Mouse (Mus musculus): Measurements from ENCODE around the gene Inpp5d. TPM values are rescaled to one million over a fixed set of nuclear protein-coding genes. Genes with fewer than 3 reads are reported as not detected.
A peak's percentile ranks its signal among the peaks of the same experiment; 100 is the strongest.

Inpp5d gene
- polyA plus RNA-seq, 1 experiment from 2014 or later, result 3.2 TPM

DNA sequence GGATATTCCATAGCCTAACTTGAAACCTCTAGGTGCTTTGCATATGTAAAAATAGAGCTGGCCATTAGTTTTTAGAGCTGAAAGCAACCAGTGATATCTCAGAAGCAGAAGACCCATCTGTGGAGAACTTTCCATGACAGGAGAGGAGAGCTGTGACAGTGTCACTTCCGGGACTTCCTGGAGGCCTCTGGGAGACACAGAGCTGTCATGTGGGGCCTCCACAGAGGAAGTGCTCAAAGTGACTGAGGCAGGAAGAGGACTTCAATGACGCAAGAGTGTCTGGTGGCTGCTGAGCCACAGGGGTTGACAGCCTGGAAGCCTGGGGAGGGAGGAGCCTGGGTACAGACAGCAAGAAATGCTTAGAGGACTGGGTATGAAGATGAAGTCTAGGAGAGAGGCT is 6.2 kb downstream of the Inpp5d start:
- WGBS, result 82% methylated on average over 2 of the region's 2 CpGs
- Histone ChIP-seq H3K4me3 (no peak overlapping the region), H3K36me3 (ENCODE audit: poor library complexity, severe bottlenecking) (no peaks in the 10 kb centered on the region), H3K4me2 (no peak overlapping the region), H3K9ac (no peak overlapping the region), H3K27ac (no peak overlapping the region), H3K27me3 (no peaks in the 10 kb centered on the region), H3K9me3 (replicated peaks) (no peaks in the 10 kb centered on the region), H3K4me1 (no peaks in the 10 kb centered on the region)
- no peak for ATAC-seq

DNA sequence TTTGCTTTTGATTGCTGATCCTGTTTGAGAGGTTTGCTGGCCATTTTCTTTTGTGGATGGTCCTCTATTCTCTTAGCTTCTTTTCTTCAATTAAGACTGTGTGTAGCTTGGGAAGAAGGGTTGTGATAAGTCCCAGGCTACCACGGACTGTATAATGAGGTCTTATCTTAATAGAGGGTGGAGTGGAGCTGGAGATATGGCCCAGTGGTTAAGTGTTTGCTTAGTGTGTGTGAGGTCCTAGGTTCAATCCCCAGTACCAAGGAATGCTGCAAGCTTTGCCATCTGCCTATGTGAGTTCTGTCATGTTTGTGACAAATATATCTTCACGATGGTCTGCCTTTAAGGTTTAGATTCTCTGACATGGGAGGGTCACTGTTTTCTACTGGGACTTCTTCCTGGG is 8.0 kb downstream of the Inpp5d start:
- Histone ChIP-seq H3K27ac (no peak overlapping the region), H3K36me3 (ENCODE audit: poor library complexity, severe bottlenecking) (no peaks in the 10 kb centered on the region), H3K9me3 (replicated peaks) (no peaks in the 10 kb centered on the region), H3K4me2 (no peak overlapping the region), H3K4me3 (no peak overlapping the region), H3K4me1 (no peaks in the 10 kb centered on the region), H3K27me3 (no peaks in the 10 kb centered on the region), H3K9ac (no peak overlapping the region)
- 80% methylated on average over 2 of the region's 2 CpGs for WGBS
- ATAC-seq, result no peak

DNA sequence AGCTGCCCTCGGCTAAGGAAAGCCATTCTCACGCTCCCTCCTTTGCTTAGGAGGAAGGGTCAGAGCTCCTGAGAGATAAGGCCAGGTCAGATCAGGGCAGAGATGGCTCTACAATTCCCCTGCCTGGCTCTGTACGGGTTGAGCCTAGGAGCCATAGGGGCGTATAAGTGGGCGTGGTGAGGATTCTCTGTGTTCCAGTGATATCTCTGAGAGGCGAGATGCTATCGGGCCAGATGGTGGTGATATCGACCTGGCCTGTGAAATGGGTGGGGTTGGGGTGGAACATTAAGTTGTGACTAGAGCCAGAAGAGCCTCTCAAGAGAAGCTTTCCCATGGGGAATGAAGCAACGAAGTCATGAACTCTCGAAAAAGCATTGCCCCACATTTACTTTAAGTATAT is 11.5 kb downstream of the Inpp5d start:
- H3K27me3 ChIP-seq, result no peaks in the 10 kb centered on the region
- H3K4me3 ChIP-seq, result no peak overlapping the region
- H3K4me2 ChIP-seq, result no peak overlapping the region
- H3K9ac ChIP-seq, result no peak overlapping the region
- 91% methylated on average over 10 of the region's 10 CpGs for WGBS
- ATAC-seq, result no peak
- no peak overlapping the region for H3K27ac ChIP-seq
- no peaks in the 10 kb centered on the region for H3K4me1 ChIP-seq
- H3K9me3 ChIP-seq (replicated peaks), result no peaks in the 10 kb centered on the region
- no peaks in the 10 kb centered on the region for H3K36me3 ChIP-seq (ENCODE audit: poor library complexity, severe bottlenecking)

DNA sequence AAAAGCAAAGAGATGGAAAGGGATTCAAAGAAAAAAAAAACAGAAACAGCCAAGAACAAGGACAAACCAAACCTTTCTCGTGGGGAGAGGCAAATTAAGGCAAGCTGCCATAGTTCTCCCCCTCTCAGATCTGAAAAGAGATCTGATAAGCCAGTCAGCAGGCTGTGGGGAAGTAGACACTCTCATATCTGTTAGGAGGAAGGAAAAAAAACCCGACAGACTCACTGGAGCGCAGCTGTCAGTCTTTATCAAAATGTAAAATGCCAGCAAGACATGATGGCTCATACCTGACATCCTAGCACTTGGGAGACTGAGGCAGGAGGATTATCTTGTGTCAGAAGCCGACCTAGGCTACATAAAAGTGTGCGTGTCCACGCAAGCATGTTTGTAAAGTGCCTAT is 12.1 kb downstream of the Inpp5d start:
- Histone ChIP-seq H3K4me2 (no peak overlapping the region), H3K9ac (no peak overlapping the region), H3K27ac (no peak overlapping the region), H3K4me3 (no peak overlapping the region), H3K27me3 (no peaks in the 10 kb centered on the region), H3K9me3 (replicated peaks) (no peaks in the 10 kb centered on the region), H3K36me3 (ENCODE audit: poor library complexity, severe bottlenecking) (no peaks in the 10 kb centered on the region), H3K4me1 (no peaks in the 10 kb centered on the region)
- 75% methylated on average over 6 of the region's 6 CpGs for WGBS
- ATAC-seq, result no peak

DNA sequence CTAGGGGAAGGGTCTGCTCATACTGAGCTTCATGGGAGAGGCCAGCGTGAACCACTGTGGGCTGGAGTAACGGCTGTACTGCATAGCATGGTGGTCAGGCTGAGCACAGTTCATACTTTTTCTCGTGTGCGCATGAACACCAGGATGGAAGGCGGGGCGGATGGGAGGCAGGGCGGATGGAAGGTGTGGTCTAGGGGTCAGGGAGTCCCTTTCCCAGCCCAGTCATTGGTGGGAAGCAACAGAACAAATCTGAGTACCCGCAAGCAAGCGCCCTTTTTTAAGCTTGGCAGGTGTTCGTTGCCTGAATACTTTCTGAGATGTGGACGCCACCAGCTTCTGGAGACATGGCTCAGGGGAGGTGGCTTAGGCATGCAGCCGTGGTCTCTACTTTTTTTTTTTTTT is 16.6 kb downstream of the Inpp5d start:
- ATAC-seq, result no peak
- H3K27me3 ChIP-seq, result no peaks in the 10 kb centered on the region
- no peak overlapping the region for H3K4me2 ChIP-seq
- no peaks in the 10 kb centered on the region for H3K9me3 ChIP-seq (replicated peaks)
- no peaks in the 10 kb centered on the region for H3K36me3 ChIP-seq (ENCODE audit: poor library complexity, severe bottlenecking)
- H3K4me3 ChIP-seq, result no peak overlapping the region
- H3K4me1 ChIP-seq, result no peaks in the 10 kb centered on the region
- 91% methylated on average over 12 of the region's 12 CpGs for WGBS
- no peak overlapping the region for H3K9ac ChIP-seq
- no peak overlapping the region for H3K27ac ChIP-seq

DNA sequence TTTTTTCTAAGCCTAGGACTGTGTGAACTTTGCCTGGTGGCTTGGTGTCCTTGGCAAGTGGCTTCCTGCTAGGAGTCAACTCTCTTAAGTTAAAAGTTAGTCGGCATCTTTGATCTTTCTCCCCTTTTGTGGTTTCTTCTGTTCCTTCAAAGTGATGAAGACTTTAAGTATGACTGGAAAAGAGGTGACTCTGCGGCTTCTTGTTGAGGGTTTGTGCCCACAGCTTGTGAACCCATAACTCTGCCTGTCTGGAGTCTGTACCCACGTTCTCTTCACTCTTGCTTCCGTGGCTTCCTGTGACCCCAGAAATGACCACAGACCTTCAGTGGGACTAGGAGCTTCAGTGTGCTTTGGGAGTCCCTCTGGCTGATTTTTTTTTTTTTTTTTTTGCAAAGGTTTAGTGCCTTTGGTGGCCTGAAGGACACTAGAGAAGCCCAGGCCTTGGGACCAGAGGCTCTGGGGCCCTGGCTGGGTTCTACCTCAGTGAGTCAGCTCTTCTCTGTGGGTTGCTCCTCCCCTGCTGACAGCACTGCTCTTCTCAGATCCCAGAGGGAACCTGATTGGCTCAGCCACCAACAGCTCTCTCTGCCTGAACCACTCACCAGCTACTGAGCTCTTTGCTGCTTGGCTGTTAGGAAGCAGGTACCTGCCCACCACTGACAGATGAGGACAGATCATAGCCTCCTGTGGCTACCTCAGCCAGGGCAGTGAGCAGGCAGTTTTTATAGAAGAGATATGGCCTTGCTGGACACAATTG is 17.2 kb downstream of the Inpp5d start:
- Histone ChIP-seq H3K9me3 (replicated peaks) (no peaks in the 10 kb centered on the region), H3K4me2 (no peak overlapping the region), H3K9ac (no peak overlapping the region), H3K4me1 (no peaks in the 10 kb centered on the region), H3K36me3 (ENCODE audit: poor library complexity, severe bottlenecking) (no peaks in the 10 kb centered on the region), H3K27me3 (no peaks in the 10 kb centered on the region), H3K27ac (no peak overlapping the region), H3K4me3 (no peak overlapping the region)
- ATAC-seq, result no peak
- WGBS, result 90% methylated on average over 4 of the region's 4 CpGs

DNA sequence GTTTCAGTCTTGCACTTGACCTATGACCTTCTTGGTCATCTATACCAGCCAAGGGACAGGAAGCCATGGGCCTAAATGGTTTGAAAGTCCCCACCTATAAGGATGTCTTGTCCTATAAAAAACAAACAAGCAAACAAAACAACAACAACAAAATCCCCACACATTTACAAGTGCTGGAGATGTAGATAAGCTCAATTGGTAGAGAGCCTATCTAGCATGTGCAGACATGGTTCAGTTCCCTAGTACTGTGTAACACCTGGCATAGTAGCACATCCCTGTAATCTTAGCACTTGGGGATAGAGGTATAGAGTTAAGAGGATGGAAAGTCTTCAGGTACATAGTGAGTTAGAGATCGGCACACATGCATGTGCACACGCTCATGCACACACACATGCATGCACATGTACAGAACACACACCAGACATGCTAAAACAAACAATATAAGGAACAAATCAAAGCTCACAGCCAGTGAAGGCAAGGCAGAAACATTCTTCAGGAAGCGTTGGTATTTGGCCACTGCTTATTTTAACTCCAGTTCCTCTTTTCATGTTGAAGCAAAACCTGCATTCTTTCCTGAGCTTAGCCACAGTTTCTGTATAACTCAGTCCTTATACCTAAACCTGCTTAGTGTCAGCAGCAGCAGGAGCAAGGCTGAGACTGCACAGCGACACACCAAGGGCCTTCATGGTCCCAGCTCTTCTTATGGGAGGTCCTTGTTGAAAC is 17.9 kb downstream of the Inpp5d start:
- H3K4me2 ChIP-seq, result no peak overlapping the region
- H3K36me3 ChIP-seq (ENCODE audit: poor library complexity, severe bottlenecking), result no peaks in the 10 kb centered on the region
- no peak overlapping the region for H3K9ac ChIP-seq
- H3K9me3 ChIP-seq (replicated peaks), result no peaks in the 10 kb centered on the region
- ATAC-seq, result no peak
- H3K4me3 ChIP-seq, result no peak overlapping the region
- no peaks in the 10 kb centered on the region for H3K4me1 ChIP-seq
- no peak overlapping the region for H3K27ac ChIP-seq
- no peaks in the 10 kb centered on the region for H3K27me3 ChIP-seq
- WGBS, result 92% methylated on average over 4 of the region's 4 CpGs

DNA sequence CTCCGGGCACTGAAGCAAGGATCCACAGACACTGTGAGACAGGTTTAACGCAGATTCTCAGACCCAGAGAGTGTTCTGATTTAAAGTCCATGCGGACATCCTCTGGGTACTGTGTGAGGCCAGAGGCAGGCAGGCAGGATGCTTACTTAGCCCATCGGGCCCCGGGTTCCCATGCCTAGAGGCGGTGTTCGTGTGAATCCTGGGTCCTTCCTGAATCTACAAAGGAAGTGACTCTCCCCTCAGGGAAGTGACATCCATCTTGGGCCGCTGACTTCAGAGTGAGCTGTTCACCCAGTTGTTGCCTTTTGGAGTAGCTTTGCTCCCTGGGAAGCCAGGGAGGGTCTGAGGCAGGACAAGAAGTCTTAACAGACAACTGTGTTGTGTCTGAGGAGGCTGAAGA is 19.6 kb downstream of the Inpp5d start:
- Histone ChIP-seq H3K27me3 (no peaks in the 10 kb centered on the region), H3K4me1 (no peaks in the 10 kb centered on the region), H3K9ac (no peak overlapping the region), H3K4me3 (no peak overlapping the region), H3K36me3 (ENCODE audit: poor library complexity, severe bottlenecking) (no peaks in the 10 kb centered on the region), H3K4me2 (no peak overlapping the region), H3K9me3 (replicated peaks) (no peaks in the 10 kb centered on the region), H3K27ac (peak overlapping the region; percentile 42; the same call in 1 of the 2 replicates)
- ATAC-seq, result no peak
- WGBS, result 90% methylated on average over 8 of the region's 8 CpGs

DNA sequence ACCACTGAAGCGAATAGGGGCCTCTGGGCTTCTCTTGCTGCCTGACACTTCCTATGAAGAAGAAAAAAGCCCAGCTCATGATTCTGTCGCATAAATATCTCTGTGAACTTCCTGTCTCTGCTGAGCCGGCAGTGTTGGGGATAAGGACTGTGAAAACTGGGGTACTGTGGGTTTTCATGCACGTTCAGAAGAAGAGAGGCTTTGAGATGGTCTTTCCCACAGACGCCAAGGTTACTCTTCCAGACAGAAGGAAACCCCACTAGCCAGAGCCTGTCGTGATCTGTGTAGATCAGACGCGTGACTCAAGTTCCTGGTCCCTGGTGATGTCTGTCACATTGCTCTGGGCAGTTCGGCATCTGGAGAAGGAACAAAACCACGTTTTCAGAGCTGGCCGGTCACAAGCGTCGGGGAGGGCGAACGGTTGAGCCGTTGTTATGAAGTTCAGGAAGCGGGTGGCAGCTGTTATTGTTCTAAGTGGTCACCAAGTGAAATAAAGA is 20.1 kb downstream of the Inpp5d start:
- H3K9me3 ChIP-seq (replicated peaks), result no peaks in the 10 kb centered on the region
- H3K27ac ChIP-seq, result peak overlapping the region; percentile 42; the same call in 1 of the 2 replicates
- no peak for ATAC-seq
- H3K9ac ChIP-seq, result no peak overlapping the region
- WGBS, result 86% methylated on average over 17 of the region's 17 CpGs
- no peaks in the 10 kb centered on the region for H3K36me3 ChIP-seq (ENCODE audit: poor library complexity, severe bottlenecking)
- H3K27me3 ChIP-seq, result no peaks in the 10 kb centered on the region
- no peaks in the 10 kb centered on the region for H3K4me1 ChIP-seq
- H3K4me2 ChIP-seq, result no peak overlapping the region
- H3K4me3 ChIP-seq, result no peak overlapping the region

DNA sequence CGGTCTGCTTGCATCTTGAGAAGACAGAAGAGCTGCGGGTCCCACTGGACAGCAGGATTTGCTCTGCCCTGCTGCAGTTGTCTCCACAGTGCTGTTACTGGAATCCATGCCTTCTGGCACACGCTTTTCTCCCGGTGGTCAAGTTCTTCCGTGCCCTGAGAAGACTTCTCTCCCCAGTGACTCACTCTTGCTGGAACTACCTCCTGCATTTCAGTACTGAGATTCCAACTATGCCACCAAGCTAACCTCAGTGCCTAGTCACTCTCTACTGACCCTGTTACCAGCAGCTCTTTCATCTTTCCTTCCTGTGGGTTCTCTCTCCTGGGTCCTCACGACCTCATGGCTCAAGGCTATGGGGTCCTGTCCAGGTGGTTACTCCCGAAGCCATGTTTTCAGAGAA is 22.9 kb downstream of the Inpp5d start:
- Histone ChIP-seq H3K9ac (no peak overlapping the region), H3K4me1 (no peaks in the 10 kb centered on the region), H3K36me3 (ENCODE audit: poor library complexity, severe bottlenecking) (no peaks in the 10 kb centered on the region), H3K9me3 (replicated peaks) (no peaks in the 10 kb centered on the region), H3K27me3 (no peaks in the 10 kb centered on the region), H3K4me3 (no peak overlapping the region), H3K27ac (no peak overlapping the region), H3K4me2 (no peak overlapping the region)
- no peak for ATAC-seq
- 88% methylated on average over 7 of the region's 7 CpGs for WGBS

DNA sequence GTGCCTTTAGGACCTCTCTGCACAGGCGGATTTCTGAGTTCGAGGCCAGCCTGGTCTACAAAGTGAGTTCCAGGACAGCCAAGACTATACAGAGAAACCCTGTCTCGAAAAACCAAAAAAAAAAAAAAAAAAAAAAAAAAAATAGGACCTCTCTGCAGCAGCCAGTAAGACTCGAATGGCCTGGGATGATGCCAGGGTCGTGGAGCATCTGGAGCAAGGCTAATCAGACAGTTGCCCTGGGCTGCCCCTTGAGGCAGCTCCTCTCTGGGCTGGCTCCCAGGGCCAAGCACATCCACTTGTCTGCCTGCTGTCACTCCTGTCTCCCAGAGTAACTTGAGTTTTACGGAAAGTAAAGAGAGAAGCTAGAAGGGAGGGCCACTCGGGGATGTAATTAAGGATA is 24.9 kb downstream of the Inpp5d start:
- Histone ChIP-seq H3K27me3 (no peaks in the 10 kb centered on the region), H3K4me1 (no peaks in the 10 kb centered on the region), H3K4me2 (no peak overlapping the region), H3K36me3 (ENCODE audit: poor library complexity, severe bottlenecking) (no peaks in the 10 kb centered on the region), H3K9me3 (replicated peaks) (no peaks in the 10 kb centered on the region), H3K9ac (no peak overlapping the region), H3K4me3 (no peak overlapping the region), H3K27ac (no peak overlapping the region)
- ATAC-seq, result no peak
- WGBS, result 76% methylated on average over 7 of the region's 7 CpGs

DNA sequence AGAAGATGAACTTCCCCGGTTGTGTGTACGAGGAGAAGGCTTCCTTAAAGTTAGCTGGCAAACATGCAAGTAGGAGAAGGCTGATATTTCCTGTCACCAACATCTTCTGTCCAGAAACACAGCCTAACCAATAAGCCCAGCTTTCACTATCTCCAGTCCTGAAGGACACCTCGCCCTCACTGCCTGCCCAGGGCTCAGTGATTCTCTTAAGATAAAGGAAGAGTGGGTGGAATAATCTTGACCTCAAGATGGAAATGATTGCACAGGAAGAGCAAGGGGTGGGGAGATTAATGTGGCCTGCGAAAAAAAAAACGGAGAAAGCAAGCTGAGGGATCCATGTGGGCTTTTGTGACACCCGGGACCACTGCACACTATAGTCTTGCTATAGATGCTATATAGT is 25.6 kb downstream of the Inpp5d start:
- ATAC-seq, result no peak
- no peaks in the 10 kb centered on the region for H3K9me3 ChIP-seq (replicated peaks)
- no peaks in the 10 kb centered on the region for H3K27me3 ChIP-seq
- H3K4me3 ChIP-seq, result no peak overlapping the region
- no peak overlapping the region for H3K27ac ChIP-seq
- 86% methylated on average over 6 of the region's 6 CpGs for WGBS
- no peaks in the 10 kb centered on the region for H3K36me3 ChIP-seq (ENCODE audit: poor library complexity, severe bottlenecking)
- H3K9ac ChIP-seq, result no peak overlapping the region
- no peak overlapping the region for H3K4me2 ChIP-seq
- no peaks in the 10 kb centered on the region for H3K4me1 ChIP-seq
